Mouse (Mus musculus): ENCODE results near the gene Ssna1. TPM values are rescaled to one million over a fixed set of nuclear protein-coding genes. Genes with fewer than 3 reads are reported as not detected.

The Ssna1 gene
- polyA plus RNA-seq, 1 experiment, result 47.8 TPM

- WGBS, result 6% methylated on average over 32 of the region's 32 CpGs
- no peak for DNase-seq (ENCODE audit: low read depth, low spot score)
Observed at GRCm38 (mm10) chr2:25291184-25292053, 19.2 kb upstream of the Ssna1 start.

DNA sequence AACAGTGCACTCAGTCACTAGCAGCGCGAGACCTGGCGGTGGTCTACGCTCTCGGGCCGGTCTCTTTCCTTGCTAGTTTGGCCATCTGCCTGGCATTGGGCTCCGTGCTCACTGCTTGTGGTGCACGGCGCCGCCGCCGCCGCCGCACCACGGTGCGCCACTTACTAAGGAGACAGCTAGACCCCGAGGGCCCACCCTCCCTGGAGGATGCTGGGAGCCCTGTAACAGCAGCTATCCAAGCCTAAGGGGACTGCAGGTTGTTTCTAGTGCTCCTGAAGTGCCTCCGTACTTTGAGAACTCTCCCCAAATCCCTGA lies 18.5 kb upstream of the Ssna1 start:
- under 1% methylated on average over 18 of the region's 18 CpGs for WGBS
- DNase-seq (ENCODE audit: low read depth, low spot score), result no peak

GRCm38 (mm10) chr2:25290101-25290815 lies 18.0 kb upstream of the Ssna1 start:
- DNase-seq (ENCODE audit: low read depth, low spot score), result no peak
- WGBS, result 2% methylated on average over 54 of the region's 54 CpGs

GRCm38 (mm10) chr2:25289651-25290050 lies 17.4 kb upstream of the Ssna1 start, which contains the start of gene Lrrc26:
Lrrc26 (plus strand) TSS chr2:25289915.
- WGBS, result 4% methylated on average over 11 of the region's 11 CpGs
- peak; percentile 86 for DNase-seq (ENCODE audit: low read depth, low spot score)

- WGBS, result 67% methylated on average over 7 of the region's 7 CpGs
- no peak for DNase-seq (ENCODE audit: low read depth, low spot score)
Observed at GRCm38 (mm10) chr2:25288734-25289345, 16.6 kb upstream of the Ssna1 start.

DNA sequence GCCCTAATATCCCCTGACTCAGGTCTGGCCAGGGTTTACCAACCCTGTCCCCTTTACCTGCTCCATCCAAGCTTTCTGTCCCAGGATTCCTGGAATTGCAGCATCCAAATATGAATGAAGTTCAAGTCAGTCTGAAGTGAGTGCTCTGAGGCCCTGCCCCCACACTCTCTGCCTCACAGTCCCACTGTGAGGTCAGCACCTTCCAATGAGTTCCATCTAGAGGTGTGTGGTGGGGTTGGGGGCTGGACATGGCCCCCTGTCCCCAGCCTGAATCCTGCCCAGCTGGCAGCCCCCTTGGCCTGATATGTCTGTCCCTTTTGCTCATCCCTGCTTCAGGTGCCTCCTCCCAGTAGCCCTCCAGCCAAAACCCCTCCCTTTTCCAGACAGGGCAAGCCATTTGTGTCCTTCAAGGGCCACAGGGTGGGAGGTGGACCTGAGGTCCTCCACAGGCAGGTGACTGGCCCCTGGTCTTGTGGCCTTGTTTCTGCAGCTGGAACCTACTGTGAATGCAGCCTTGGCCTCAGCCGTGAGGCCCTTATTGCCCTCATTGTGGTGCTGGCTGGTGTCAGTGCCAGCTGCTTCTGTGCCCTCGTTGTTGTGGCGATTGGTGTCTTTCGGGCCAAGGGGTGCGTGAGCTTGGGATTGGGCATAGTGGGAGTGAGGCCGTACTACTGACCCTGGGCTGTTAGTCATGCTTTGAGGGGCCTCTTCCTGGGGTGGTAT lies 15.8 kb upstream of the Ssna1 start, which contains the start of gene Tmem210:
TSS of gene Tmem210 (plus strand) at position 219 of the 723 bp plus-strand sequence.
- DNase-seq (ENCODE audit: low read depth, low spot score), result no peak
- 42% methylated on average over 6 of the region's 6 CpGs for WGBS

GRCm38 (mm10) chr2:25286837-25287636 lies 14.8 kb upstream of the Ssna1 start:
- DNase-seq (ENCODE audit: low read depth, low spot score), result no peak
- 16% methylated on average over 7 of the region's 7 CpGs for WGBS

- 26% methylated on average over 1 of the region's 1 CpGs for WGBS
- DNase-seq (ENCODE audit: low read depth, low spot score), result no peak
Observed at GRCm38 (mm10) chr2:25286314-25286713, 14.1 kb upstream of the Ssna1 start.

DNA sequence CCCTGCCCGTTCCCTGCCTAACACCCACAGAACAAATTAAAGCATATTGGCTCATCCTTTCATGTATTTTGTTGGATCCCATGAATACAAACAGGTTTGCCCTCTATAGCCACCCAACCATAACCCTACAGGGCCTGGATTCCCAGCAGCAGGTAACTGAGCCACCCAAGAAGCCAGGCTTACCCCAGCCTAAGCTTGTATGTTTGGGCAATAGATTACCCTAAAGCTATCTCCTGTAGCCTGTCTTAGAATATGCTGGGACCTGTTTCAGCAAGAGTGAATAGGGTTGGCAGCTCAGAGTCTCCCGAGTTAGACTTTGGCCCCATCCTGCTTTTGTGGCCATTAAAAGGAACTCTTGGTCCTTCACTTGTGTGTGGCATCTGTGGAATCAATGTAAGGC lies 13.3 kb upstream of the Ssna1 start:
- no peak for DNase-seq (ENCODE audit: low read depth, low spot score)
- 41% methylated on average over 2 of the region's 2 CpGs for WGBS

- WGBS, result 34% methylated on average over 13 of the region's 13 CpGs
- peak; percentile 83 for DNase-seq (ENCODE audit: low read depth, low spot score)
Observed at GRCm38 (mm10) chr2:25278928-25279882, 7.0 kb upstream of the Ssna1 start.

GRCm38 (mm10) chr2:25273010-25273409 lies 772 bp upstream of the Ssna1 start:
- no peak for DNase-seq (ENCODE audit: low read depth, low spot score)
- 24% methylated on average over 16 of the region's 16 CpGs for WGBS

DNA sequence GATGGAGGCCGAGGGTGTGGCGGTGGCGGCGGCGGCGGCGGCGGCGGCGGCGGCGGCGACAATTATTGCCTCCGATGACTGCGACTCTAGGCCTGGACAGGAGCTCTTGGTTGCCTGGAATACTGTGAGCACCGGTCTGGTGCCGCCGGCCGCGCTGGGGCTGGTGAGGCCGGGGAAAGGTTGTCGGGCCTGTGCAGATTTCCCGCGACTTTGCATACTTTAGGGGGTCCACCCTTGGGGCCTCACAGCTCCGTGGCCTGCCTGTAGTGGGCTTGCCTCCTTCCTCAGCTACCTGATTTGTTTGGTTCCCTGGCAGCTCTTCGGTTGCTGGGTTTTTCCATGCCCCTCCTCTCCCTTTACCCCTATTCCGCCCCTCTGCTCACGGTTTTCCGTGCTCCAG lies 277 bp upstream of the Ssna1 start:
- 1% methylated on average over 29 of the region's 29 CpGs for WGBS
- DNase-seq (ENCODE audit: low read depth, low spot score), result no peak

DNA sequence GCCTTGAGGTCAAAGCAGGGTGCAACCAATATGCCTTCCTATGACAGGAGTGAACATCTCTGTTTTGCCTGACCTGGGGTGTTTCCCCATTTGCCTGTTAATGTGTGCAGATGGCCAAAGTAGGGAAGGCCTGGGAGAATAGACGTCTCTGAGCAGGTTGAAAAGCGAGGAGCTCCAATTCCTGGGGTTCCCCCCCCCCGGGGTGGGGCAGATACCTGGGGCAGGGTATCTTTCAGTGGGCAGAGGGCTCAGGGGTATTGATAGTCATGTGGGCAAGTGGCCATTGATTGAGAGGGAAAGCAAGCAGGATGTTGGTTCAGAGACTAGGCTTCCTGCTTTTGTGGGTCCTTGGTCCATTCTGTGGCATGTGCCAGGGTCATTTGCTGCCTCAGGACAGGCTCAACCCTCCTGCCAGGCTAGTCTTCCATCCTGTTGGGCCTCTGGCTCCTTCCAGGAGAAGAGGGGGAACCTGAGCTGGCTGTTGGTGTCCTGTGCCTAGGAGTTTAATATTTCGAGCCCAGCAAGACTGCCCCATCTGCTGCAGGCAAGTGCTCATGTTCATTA lies 4.4 kb downstream of the Ssna1 start:
- no peak for DNase-seq (ENCODE audit: low read depth, low spot score)
- WGBS, result 40% methylated on average over 4 of the region's 4 CpGs

DNA sequence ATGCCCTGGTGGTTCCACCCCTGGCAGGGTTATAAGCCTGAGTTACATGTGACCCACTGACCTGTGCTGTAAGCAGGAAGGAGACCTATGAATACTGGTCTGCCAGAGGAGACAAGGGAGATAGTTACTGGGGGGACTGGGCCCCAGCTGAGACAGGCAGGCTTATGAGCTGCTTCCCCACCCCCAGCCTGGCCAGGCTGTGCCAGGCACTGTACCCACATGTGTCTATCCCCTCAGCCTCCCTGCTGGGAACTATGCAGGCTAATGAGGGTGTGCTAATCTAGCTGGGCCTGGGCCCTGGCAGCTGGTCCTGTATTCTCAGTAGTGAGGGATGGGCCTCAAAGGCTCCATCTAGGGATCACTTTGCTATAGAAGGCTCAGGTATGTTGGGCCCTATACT lies 5.0 kb downstream of the Ssna1 start:
- DNase-seq (ENCODE audit: low read depth, low spot score), result no peak

DNA sequence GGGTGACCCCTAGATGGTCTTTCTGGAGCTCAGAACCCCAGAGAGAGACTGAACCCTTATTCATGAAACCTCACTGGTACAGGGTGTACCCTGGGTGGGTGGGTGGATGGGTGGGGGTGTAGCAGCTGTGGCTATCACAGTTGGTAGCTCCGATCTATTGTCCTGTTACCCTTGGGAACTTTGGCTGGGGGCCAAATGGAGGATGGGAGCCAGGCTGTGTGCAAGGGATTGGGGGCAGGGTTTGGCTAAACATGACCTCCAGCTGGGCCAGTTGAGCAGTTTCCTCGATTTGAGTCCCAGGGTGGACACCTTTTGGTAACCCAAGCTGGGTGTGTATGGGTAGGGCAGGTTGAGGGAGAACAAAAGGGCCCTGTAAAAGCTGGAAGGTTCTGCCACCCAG lies 5.5 kb downstream of the Ssna1 start:
- 15% methylated on average over 2 of the region's 2 CpGs for WGBS
- peak; percentile 76 for DNase-seq (ENCODE audit: low read depth, low spot score)

DNA sequence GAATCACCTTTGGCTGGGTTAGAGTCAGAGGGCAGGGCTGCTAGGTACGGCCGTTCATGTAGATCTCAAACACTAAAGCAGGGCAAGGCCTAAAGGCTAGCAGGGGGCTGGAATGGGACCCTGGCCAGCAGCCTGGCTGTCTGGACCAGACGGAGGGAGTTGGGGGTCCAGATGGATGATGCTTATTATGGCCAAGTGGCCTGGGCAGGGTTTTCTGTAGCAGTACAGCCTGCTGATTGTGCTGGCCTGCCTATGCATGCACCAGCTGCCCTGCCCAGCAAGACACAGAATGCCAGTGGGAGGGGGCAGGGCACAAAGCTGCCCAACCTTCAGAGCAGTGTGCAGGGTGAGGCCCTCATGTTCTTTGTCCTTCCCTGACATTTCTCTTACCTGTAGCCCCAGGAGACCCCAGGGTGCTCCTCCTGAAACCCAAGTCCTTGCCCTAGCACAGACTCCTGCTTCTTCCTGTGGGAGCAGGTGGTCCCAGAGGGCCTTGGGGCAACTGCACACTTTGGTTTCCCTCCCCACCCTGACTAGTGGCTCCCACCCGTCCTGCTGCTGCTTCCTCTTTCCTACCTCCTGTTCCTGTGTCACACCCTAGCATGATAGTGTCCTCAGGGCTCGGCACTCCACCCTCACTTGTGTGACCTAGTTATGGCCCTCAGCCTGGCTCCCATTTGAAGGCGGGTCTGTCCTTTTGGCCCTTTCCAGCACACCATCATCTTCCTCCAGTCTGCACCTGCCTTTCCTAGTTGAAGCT lies 6.2 kb downstream of the Ssna1 start:
- 31% methylated on average over 6 of the region's 6 CpGs for WGBS
- peak; percentile 81 for DNase-seq (ENCODE audit: low read depth, low spot score)

DNA sequence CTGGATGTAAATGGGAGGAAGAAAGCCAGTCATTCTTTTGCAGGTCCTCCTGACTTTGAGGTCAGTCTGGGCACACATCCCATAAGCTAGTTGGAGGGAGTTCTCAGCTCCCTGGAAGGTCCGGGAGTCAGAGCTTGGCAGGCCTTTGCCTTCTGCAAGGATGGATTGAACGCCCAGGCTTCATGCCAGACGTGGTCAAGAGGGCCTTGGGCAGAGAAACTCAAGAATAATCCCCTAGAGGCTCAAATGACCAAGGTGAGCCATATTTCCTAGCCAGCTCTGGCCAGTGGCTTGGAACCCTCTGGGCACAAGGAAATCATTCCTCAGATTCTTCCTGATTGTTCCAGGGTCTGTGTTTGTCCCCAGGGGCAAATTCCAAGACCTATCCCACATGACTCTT lies 7.4 kb downstream of the Ssna1 start:
- no peak for DNase-seq (ENCODE audit: low read depth, low spot score)
- WGBS, result 25% methylated on average over 3 of the region's 3 CpGs

Measured in large intestine, adult 2 months (tissue).